Mouse (Mus musculus) neural tube, embryonic 11.5 days (tissue): ENCODE measurements around the gene Hnrnph2. TPM values are rescaled to one million over a fixed set of nuclear protein-coding genes. Genes with fewer than 3 reads are reported as not detected.

ENCODE experiments used
- ATAC-seq: fragments of 200-750 bp; cut with Nextera tagmentation; 2 replicates; pipeline ENCODE4 v1.8.0; 2017; ENCODE audit warnings: moderate number of reproducible peaks, mild to moderate bottlenecking, moderate TSS enrichment, moderate library complexity; ENCODE audit not compliant: insufficient read depth, low FRiP score, low TSS enrichment
- DNase-seq: peaks from one replicate; pipeline ENCODE4 v3.0.0-alpha.2; 2015; ENCODE audit warnings: low spot score
- H3K27ac ChIP-seq: fragments of 300-500 bp; sonication (generic); 2 replicates; pipeline ENCODE4 v1.5.1; 2014; ENCODE audit warnings: low read depth, mild to moderate bottlenecking, low read length
- H3K27me3 ChIP-seq: fragments of 300-500 bp; sonication (generic); 2 replicates; pipeline ENCODE4 v1.6.1; 2014; ENCODE audit warnings: mild to moderate bottlenecking, low read length, mixed read lengths; ENCODE audit not compliant: control insufficient read depth, insufficient read depth
- H3K36me3 ChIP-seq: fragments of 300-500 bp; sonication (generic); 2 replicates; pipeline ENCODE4 v1.6.1; 2014; ENCODE audit warnings: mild to moderate bottlenecking, low read length, moderate library complexity, mixed read lengths; ENCODE audit not compliant: control insufficient read depth, insufficient read depth
- H3K4me1 ChIP-seq: fragments of 300-500 bp; sonication (generic); 2 replicates; pipeline ENCODE4 v1.6.1; 2014; ENCODE audit warnings: low read length, mixed read lengths; ENCODE audit not compliant: control insufficient read depth, insufficient read depth
- H3K4me2 ChIP-seq: fragments of 300-500 bp; sonication (generic); 2 replicates; pipeline ENCODE4 v1.6.1; 2014; ENCODE audit warnings: low read depth, mild to moderate bottlenecking, moderate library complexity
- H3K4me3 ChIP-seq: fragments of 300-500 bp; sonication (generic); 2 replicates; pipeline ENCODE4 v1.5.1; 2014; ENCODE audit warnings: low read depth, low read length
- H3K9ac ChIP-seq: fragments of 300-500 bp; sonication (generic); 2 replicates; pipeline ENCODE4 v1.6.1; 2014; ENCODE audit warnings: mild to moderate bottlenecking, low read length
- H3K9me3 ChIP-seq: fragments of 300-500 bp; sonication (generic); 2 replicates; pipeline ENCODE4 v1.6.1; 2016; ENCODE audit warnings: low read length; ENCODE audit not compliant: control insufficient read depth
- WGBS: fragments of 180-500 bp; shearing (Covaris S2); extraction: QIAGEN DNeasy Blood & Tissue Kit; methylation state at CpG from one replicate; pipeline ENCODE4 v1.1.7; 2014; 5-methylcytosine and 5-hydroxymethylcytosine counted together
- polyA plus RNA-seq: library from polyadenylated mRNA; unstranded; fragments of >200 nt; fragmentation: Nextera tagmentation; extraction: Ambion mirVana; gene quantifications from 2 replicates; pipeline ENCODE4 v1.2.1, GENCODE M21; 2014

The Hnrnph2 gene
- polyA plus RNA-seq, 1 experiment from 2014 or later = 179 TPM

- Histone ChIP-seq H3K27ac (no peak overlapping the region), H3K9me3 (no peaks in the 10 kb centered on the region), H3K4me2 (no peak overlapping the region), H3K27me3 (no peaks in the 10 kb centered on the region), H3K36me3 (no peaks in the 10 kb centered on the region), H3K4me3 (no peak overlapping the region), H3K4me1 (no peaks in the 10 kb centered on the region), H3K9ac (no peak overlapping the region)
- ATAC-seq (no peak), DNase-seq (no peak)
- WGBS = 88% methylated on average over 5 of the region's 5 CpGs
These were observed 31.7 kb downstream of the Hnrnph2 start for GRCm38 (mm10) chrX:134632710-134633109.

DNA sequence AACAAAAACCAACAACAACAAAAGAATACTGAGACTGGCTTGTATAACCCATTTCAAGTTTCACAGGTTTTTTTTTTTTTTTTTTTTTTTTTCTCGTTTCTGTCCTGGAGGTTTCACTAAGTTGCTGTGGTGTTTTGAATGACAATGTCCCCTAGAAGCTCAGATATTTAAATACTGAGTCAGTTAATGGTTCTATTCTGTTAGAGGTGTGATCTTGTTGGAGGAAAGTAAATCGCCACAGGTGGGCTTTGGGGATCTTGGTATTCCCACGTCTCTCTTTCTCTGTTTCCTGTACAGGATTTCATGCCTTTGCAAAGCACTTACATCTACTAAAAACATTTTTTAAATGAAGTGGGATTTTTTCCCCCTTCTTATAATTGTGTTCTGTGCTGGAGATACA, 34.1 kb downstream of the Hnrnph2 start:
- no peak for ATAC-seq
- Histone ChIP-seq H3K9me3 (no peaks in the 10 kb centered on the region), H3K27me3 (no peaks in the 10 kb centered on the region), H3K4me1 (no peaks in the 10 kb centered on the region), H3K36me3 (no peaks in the 10 kb centered on the region), H3K27ac (no peak overlapping the region), H3K4me3 (no peak overlapping the region), H3K9ac (no peak overlapping the region), H3K4me2 (no peak overlapping the region)
- 46% methylated on average over 3 of the region's 3 CpGs for WGBS
- DNase-seq = no peak

DNA sequence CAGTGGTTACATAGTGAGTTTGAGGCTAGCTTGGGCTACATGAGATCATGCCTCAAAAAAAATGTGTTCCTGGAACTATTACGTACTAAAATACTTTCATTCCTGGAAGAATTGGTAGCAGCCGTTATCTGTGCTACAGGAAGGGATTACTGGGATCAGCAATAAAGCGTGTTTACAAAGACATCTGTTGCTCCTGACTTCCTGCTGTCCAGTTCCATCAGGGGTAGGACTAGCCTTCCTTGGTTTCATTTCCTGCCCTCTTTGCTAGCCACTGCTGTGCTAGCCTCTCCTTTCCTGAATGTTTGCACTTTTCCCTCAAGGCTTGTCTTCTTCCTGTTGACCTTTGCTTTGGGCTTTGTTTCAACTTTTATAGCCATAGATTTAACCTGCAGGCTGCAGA, 34.9 kb downstream of the Hnrnph2 start:
- WGBS = 76% methylated on average over 3 of the region's 3 CpGs
- DNase-seq (no peak), ATAC-seq (no peak)
- Histone ChIP-seq H3K9ac (no peak overlapping the region), H3K27me3 (no peaks in the 10 kb centered on the region), H3K4me3 (no peak overlapping the region), H3K4me1 (no peaks in the 10 kb centered on the region), H3K36me3 (no peaks in the 10 kb centered on the region), H3K9me3 (no peaks in the 10 kb centered on the region), H3K4me2 (no peak overlapping the region), H3K27ac (no peak overlapping the region)

- Histone ChIP-seq H3K4me2 (no peak overlapping the region), H3K9ac (no peak overlapping the region), H3K9me3 (no peaks in the 10 kb centered on the region), H3K36me3 (no peaks in the 10 kb centered on the region), H3K4me3 (no peak overlapping the region), H3K4me1 (no peaks in the 10 kb centered on the region), H3K27ac (no peak overlapping the region), H3K27me3 (no peaks in the 10 kb centered on the region)
- no peak for DNase-seq
- no peak for ATAC-seq
- 76% methylated on average over 10 of the region's 10 CpGs for WGBS
These were observed 40.2 kb downstream of the Hnrnph2 start for GRCm38 (mm10) chrX:134641000-134641760.

DNA sequence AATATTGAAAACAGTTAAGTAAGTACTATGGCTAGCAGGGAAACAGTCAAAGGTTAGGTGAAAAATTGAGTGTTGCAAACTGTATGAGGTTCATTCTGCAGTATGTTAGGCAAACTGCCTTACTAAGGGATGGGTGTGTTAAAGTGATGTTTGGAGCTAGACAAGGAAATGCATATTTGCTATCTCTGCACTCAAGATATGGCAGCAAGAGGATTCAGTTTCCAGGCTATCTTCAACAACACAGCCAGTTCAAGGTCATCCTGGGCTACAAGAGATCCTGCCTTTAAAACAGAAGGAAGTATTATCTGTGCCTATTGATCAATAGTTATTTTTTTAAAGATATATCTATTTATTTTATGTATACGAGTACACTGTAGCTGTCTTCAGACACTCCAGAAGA, 45.4 kb downstream of the Hnrnph2 start:
- ATAC-seq (no peak), DNase-seq (no peak)
- no peak overlapping the region for H3K27ac ChIP-seq
- no peak overlapping the region for H3K9ac ChIP-seq
- H3K4me2 ChIP-seq = no peak overlapping the region
- WGBS = 91% methylated on average over 1 of the region's 1 CpGs
- no peaks in the 10 kb centered on the region for H3K27me3 ChIP-seq
- H3K9me3 ChIP-seq = no peaks in the 10 kb centered on the region
- no peaks in the 10 kb centered on the region for H3K4me1 ChIP-seq
- no peak overlapping the region for H3K4me3 ChIP-seq
- H3K36me3 ChIP-seq = no peaks in the 10 kb centered on the region

DNA sequence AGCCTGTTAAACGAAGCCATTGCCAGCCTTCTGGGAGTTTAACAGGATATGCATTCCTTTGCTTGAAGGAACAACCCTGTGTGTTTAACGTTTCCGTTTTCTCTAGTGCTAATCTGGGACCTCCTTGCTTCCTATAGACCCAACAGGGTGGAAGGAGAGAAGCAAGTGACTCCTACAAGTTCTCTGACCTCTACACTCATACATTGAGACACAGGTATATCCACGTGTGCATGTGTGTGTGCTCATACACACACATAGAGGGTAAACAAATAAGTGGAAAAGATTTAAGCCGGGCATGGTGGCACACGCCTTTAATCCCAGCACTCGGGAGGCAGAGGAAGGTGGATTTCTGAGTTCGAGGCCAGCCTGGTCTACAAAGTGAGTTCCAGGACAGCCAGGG, 46.4 kb downstream of the Hnrnph2 start:
- no peak for DNase-seq
- Histone ChIP-seq H3K4me3 (no peak overlapping the region), H3K9me3 (no peaks in the 10 kb centered on the region), H3K27me3 (no peaks in the 10 kb centered on the region), H3K4me1 (no peaks in the 10 kb centered on the region), H3K4me2 (no peak overlapping the region), H3K27ac (no peak overlapping the region), H3K9ac (no peak overlapping the region), H3K36me3 (no peaks in the 10 kb centered on the region)
- 78% methylated on average over 7 of the region's 8 CpGs for WGBS
- ATAC-seq = no peak

GRCm38 (mm10) chrX:134648031-134648692, 47.2 kb downstream of the Hnrnph2 start:
- WGBS = 22% methylated on average over 11 of the region's 11 CpGs
- Histone ChIP-seq H3K4me3 (no peak overlapping the region), H3K9ac (no peak overlapping the region), H3K36me3 (no peaks in the 10 kb centered on the region), H3K9me3 (no peaks in the 10 kb centered on the region), H3K27me3 (no peaks in the 10 kb centered on the region), H3K4me1 (no peaks in the 10 kb centered on the region), H3K27ac (no peak overlapping the region), H3K4me2 (no peak overlapping the region)
- ATAC-seq (0 out of 2 replicates have a peak, but pooled peaks have one; percentile 48), DNase-seq (peak; percentile 81)

GRCm38 (mm10) chrX:134652061-134652460, 51.1 kb downstream of the Hnrnph2 start:
- H3K9ac ChIP-seq = no peak overlapping the region
- 87% methylated on average over 1 of the region's 1 CpGs for WGBS
- H3K27ac ChIP-seq = no peak overlapping the region
- H3K4me2 ChIP-seq = no peak overlapping the region
- H3K36me3 ChIP-seq = no peaks in the 10 kb centered on the region
- ATAC-seq (no peak), DNase-seq (no peak)
- no peaks in the 10 kb centered on the region for H3K4me1 ChIP-seq
- no peaks in the 10 kb centered on the region for H3K9me3 ChIP-seq
- H3K27me3 ChIP-seq = no peaks in the 10 kb centered on the region
- H3K4me3 ChIP-seq = no peak overlapping the region
